Mouse (Mus musculus) MEL (cell line): ENCODE data around the gene Lasp1. TPM values are rescaled to one million over a fixed set of nuclear protein-coding genes. Genes with fewer than 3 reads are reported as not detected.
A peak's percentile ranks its signal among the peaks of the same experiment; 100 is the strongest.

Experiments used
- DNase-seq: peaks from one replicate; pipeline ENCODE4 v3.0.0; 2011; ENCODE audit warnings: low read depth, low spot score
- H3K27ac ChIP-seq: 2 replicates; pipeline ENCODE4 v1.5.1; 2012; ENCODE audit warnings: low read depth, mild to moderate bottlenecking, control low read depth, low read length, moderate library complexity; ENCODE audit not compliant: control insufficient read depth
- H3K27me3 ChIP-seq, 2 experiments: fragments of 150-350 bp in 1 of 2; sonication (generic) in 1 of 2; 2 replicates each; pipeline ENCODE4 v1.6.1; 2012; ENCODE audit warnings: low read length in 2 of 2, mild to moderate bottlenecking in 2 of 2, improper control_type of control experiment in 1 of 2, moderate library complexity in 1 of 2; ENCODE audit not compliant: insufficient read depth in 2 of 2, control insufficient read depth in 1 of 2
- H3K36me3 ChIP-seq, 2 experiments: 2 replicates each; pipeline ENCODE4 v1.6.1; 2012 to 2014; ENCODE audit warnings: low read length in 2 of 2, improper control_type of control experiment in 1 of 2, inconsistent platforms in 1 of 2, mild to moderate bottlenecking in 1 of 2; ENCODE audit not compliant: insufficient read depth in 2 of 2, control insufficient read depth in 1 of 2
- H3K4me1 ChIP-seq, 2 experiments: fragments of 150-350 bp in 1 of 2; sonication (generic) in 1 of 2; 2 replicates each; pipeline ENCODE4 v1.6.1; 2012; ENCODE audit warnings: low read length in 2 of 2, improper control_type of control experiment in 1 of 2, mild to moderate bottlenecking in 1 of 2; ENCODE audit not compliant: insufficient read depth in 2 of 2, control insufficient read depth in 1 of 2
- H3K4me3 ChIP-seq, 2 experiments: fragments of 150-350 bp in 1 of 2; sonication (generic) in 1 of 2; 2 replicates each; pipeline ENCODE4 v1.5.1; 2012; ENCODE audit warnings: low read depth in 2 of 2, low read length in 2 of 2, mild to moderate bottlenecking in 2 of 2, moderate library complexity in 2 of 2, control low read depth in 1 of 2, improper control_type of control experiment in 1 of 2; ENCODE audit not compliant: control insufficient read depth in 1 of 2, insufficient read depth in 1 of 2
- H3K79me2 ChIP-seq: 2 replicates; pipeline ENCODE4 v1.6.1; 2012; ENCODE audit warnings: mild to moderate bottlenecking, low read length, moderate library complexity; ENCODE audit not compliant: control insufficient read depth, poor library complexity, insufficient read depth
- H3K9ac ChIP-seq: 2 replicates; pipeline ENCODE4 v1.6.1; 2012; ENCODE audit warnings: low read depth, mild to moderate bottlenecking, control low read depth, low read length, moderate library complexity; ENCODE audit not compliant: control insufficient read depth, poor library complexity, severe bottlenecking
- H3K9me3 ChIP-seq: fragments of 150-350 bp; sonication (generic); replicated peaks from 2 replicates; pipeline ENCODE4 v1.6.1; 2012; ENCODE audit warnings: mild to moderate bottlenecking, low read length, improper control_type of control experiment, moderate library complexity; ENCODE audit not compliant: insufficient read depth
- E2F4 ChIP-seq: IDR thresholded peaks from 2 replicates; pipeline ENCODE4 v1.6.1; 2011; ENCODE audit warnings: low read depth, low read length, improper control_type of control experiment, borderline replicate concordance
- EP300 ChIP-seq, 2 experiments: IDR thresholded peaks; 2 replicates each; pipeline ENCODE4 v1.6.1; 2011; ENCODE audit warnings: improper control_type of control experiment in 2 of 2, low read length in 2 of 2, low read depth in 1 of 2, mild to moderate bottlenecking in 1 of 2
- GATA1 ChIP-seq: IDR thresholded peaks from 2 replicates; pipeline ENCODE4 v1.6.1; 2011; ENCODE audit warnings: low read depth, low read length, improper control_type of control experiment
- HCFC1 ChIP-seq: IDR thresholded peaks from 2 replicates; pipeline ENCODE4 v1.6.1; 2012; ENCODE audit warnings: low read depth, mild to moderate bottlenecking, inconsistent platforms, low read length, improper control_type of control experiment, moderate library complexity
- KAT2A ChIP-seq: conservative IDR thresholded peaks from 2 replicates; pipeline ENCODE4 v1.6.1; 2012; ENCODE audit warnings: low read depth, low read length, improper control_type of control experiment, inconsistent platforms
- MAFK ChIP-seq: IDR thresholded peaks from 2 replicates; pipeline ENCODE4 v1.6.1; 2011; ENCODE audit warnings: low read depth, mild to moderate bottlenecking, low read length, improper control_type of control experiment, borderline replicate concordance
- MAZ ChIP-seq: IDR thresholded peaks from 2 replicates; pipeline ENCODE4 v1.6.1; 2012; ENCODE audit warnings: low read depth, mild to moderate bottlenecking, inconsistent platforms, low read length, improper control_type of control experiment
- MEF2A ChIP-seq: IDR thresholded peaks from 2 replicates; pipeline ENCODE4 v1.6.1; 2014; ENCODE audit warnings: low read depth, mild to moderate bottlenecking, inconsistent platforms, low read length, improper control_type of control experiment; ENCODE audit not compliant: poor library complexity, insufficient replicate concordance, severe bottlenecking; ENCODE audit errors: extremely low read depth
- MXI1 ChIP-seq: IDR thresholded peaks from 2 replicates; pipeline ENCODE4 v1.6.1; 2011; ENCODE audit warnings: mild to moderate bottlenecking, low read depth, low read length, improper control_type of control experiment
- NELFE ChIP-seq: IDR thresholded peaks from 2 replicates; pipeline ENCODE4 v1.6.1; 2011; ENCODE audit warnings: low read depth, low read length, improper control_type of control experiment
- POLR2AphosphoS2 ChIP-seq: IDR thresholded peaks from 2 replicates; pipeline ENCODE4 v1.6.1; 2011; ENCODE audit warnings: low read length, improper control_type of control experiment
- RCOR1 ChIP-seq: IDR thresholded peaks from 2 replicates; pipeline ENCODE4 v1.6.1; 2012; ENCODE audit warnings: low read depth, mild to moderate bottlenecking, inconsistent platforms, low read length, improper control_type of control experiment
- SIN3A ChIP-seq: IDR thresholded peaks from 2 replicates; pipeline ENCODE4 v1.6.1; 2012; ENCODE audit warnings: low read length, improper control_type of control experiment, inconsistent platforms
- TBP ChIP-seq: IDR thresholded peaks from 2 replicates; pipeline ENCODE4 v1.8.0; 2011; ENCODE audit warnings: low read depth, low read length, improper control_type of control experiment
- UBTF ChIP-seq: IDR thresholded peaks from 2 replicates; pipeline ENCODE4 v1.6.1; 2012; ENCODE audit warnings: low read depth, mild to moderate bottlenecking, inconsistent platforms, low read length, improper control_type of control experiment, moderate library complexity, borderline replicate concordance; ENCODE audit not compliant: insufficient read depth
- ZNF384 ChIP-seq: IDR thresholded peaks from 2 replicates; pipeline ENCODE4 v1.6.1; 2012; ENCODE audit warnings: low read depth, mild to moderate bottlenecking, inconsistent platforms, low read length, improper control_type of control experiment
- polyA plus RNA-seq, 2 experiments: library from polyadenylated mRNA; stranded (reverse) in 1 of 2; unstranded in 1 of 2; fragments of >175 nt in 1 of 2; fragments of >200 nt in 1 of 2; gene quantifications; 2 replicates each; pipeline versions ENCODE4 v1.2.1 to v1.2.4; 2012; ENCODE audit warnings: low replicate concordance in 2 of 2, low read depth in 1 of 2; ENCODE audit not compliant: insufficient read length in 2 of 2, insufficient read depth in 1 of 2, missing spikeins in 1 of 2
- total RNA-seq: library from RNA; depleted of rRNA; stranded (reverse); fragments of 300-350 nt; gene quantifications from 2 replicates; pipeline ENCODE4 v1.2.3, GENCODE M21; 2012

Gene Lasp1
- total and polyA plus RNA-seq, 3 experiments: 13.3 to 38.7 TPM; not detected in 1

DNA sequence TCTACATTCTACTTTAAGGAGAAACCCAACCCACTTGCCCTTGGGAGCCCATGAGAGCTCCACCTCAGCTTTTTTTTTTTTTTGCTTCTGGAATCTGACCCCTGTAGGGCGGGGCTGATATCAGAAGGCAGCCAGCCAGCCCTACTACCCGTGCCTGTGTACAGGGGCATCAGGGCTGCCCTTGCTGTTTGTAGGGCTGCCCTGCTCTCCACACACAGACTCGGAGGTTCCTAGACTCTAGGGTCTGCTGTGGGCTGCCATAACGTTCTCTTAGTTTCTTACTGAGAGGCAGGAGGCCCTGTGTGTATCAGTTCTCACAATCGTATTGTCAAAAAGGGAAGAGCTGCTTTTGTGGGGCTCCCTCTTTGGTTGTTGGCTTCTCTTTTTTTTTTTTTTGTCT is 18.6 kb downstream of the Lasp1 start:
- peak overlapping the region; percentile 35 to 54 for H3K4me3 ChIP-seq
- H3K4me1 ChIP-seq: peaks cover 4 to 7% of the 10 kb centered on the region in 2 experiments; a peak in 3 of 4 replicates
- peak overlapping the region; percentile 60 for H3K27ac ChIP-seq
- peaks cover 0 to 7% of the 10 kb centered on the region in 2 experiments; a peak in 1 of 4 replicates for H3K36me3 ChIP-seq
- no peaks in the 10 kb centered on the region for H3K27me3 ChIP-seq
- DNase-seq: peak; percentile 78
- H3K9me3 ChIP-seq: no peaks in the 10 kb centered on the region
- no peaks in the 10 kb centered on the region for H3K79me2 ChIP-seq
- TF ChIP-seq MAFK: no peak
- peak; percentile 96 for TF ChIP-seq ZNF384
- TF ChIP-seq POLR2AphosphoS2: no peak
- TF ChIP-seq EP300 (IDR thresholded peaks at IDR 0.05; ENCODE audit: low read depth in 1 of 2, low read length in 2 of 2): peak in 1 of 2 experiments; percentile 45; a peak in 1 of 4 replicates
- no peak for TF ChIP-seq E2F4
- TF ChIP-seq GATA1: no peak
- 0 out of 2 replicates have a peak, but pooled peaks have one; percentile 17 for TF ChIP-seq SIN3A
- TF ChIP-seq MXI1: no peak
- TF ChIP-seq TBP: no peak
- 0 out of 2 replicates have a peak, but pooled peaks have one; percentile 29 for TF ChIP-seq RCOR1
- no peak for TF ChIP-seq MEF2A
- TF ChIP-seq HCFC1: no peak; the same call in 1 of the 2 replicates
- peak; percentile 61; the same call in 1 of the 2 replicates for TF ChIP-seq MAZ
- no peak for TF ChIP-seq UBTF
- H3K9ac ChIP-seq: peak overlapping the region; percentile 54

DNA sequence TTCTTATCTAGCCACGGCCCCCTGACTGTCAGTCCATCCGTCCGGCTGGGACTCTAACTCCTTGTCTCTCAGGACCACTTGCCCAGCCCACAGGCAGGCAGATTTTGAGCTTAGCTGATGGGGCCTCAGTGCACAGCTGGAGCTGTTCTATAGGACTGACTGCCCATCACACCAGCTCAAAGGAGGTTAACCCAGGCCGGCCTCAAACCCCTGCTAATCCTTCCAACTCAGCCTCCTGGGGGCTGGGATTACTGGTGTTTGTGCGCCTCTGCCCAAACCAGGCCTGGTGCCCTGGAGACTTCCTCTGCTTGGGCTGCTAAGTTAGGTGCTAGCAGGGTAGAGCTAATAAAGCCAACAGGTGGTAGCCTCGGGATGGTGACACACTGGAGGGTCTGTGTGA is 19.2 kb downstream of the Lasp1 start:
- H3K79me2 ChIP-seq: no peaks in the 10 kb centered on the region
- no peaks in the 10 kb centered on the region for H3K9me3 ChIP-seq
- H3K4me1 ChIP-seq: peaks cover 4 to 7% of the 10 kb centered on the region in 2 experiments; a peak in 3 of 4 replicates
- peak overlapping the region in 1 of 2 experiments; percentile 35; a peak in 1 of 4 replicates for H3K4me3 ChIP-seq
- no peak overlapping the region; the same call in 1 of the 2 replicates for H3K9ac ChIP-seq
- DNase-seq: no peak
- H3K36me3 ChIP-seq: peaks cover 0 to 7% of the 10 kb centered on the region in 2 experiments; a peak in 1 of 4 replicates
- H3K27me3 ChIP-seq: no peaks in the 10 kb centered on the region
- peak overlapping the region; percentile 60 for H3K27ac ChIP-seq
- TF ChIP-seq SIN3A (no peak), NELFE (no peak), KAT2A (no peak), GATA1 (no peak)
